Comparison of ENCODE assay signal across 15 mouse cellular contexts in genomic region chr9:122352911-122353310, GRCm38 (mm10). TPM values are rescaled to one million over a fixed set of nuclear protein-coding genes. Genes with fewer than 3 reads are reported as not detected.
A peak's percentile ranks its signal among the peaks of the same experiment; 100 is the strongest.
DNase-seq lines count a peak whose midpoint lies in the region; ATAC-seq and TF ChIP-seq lines count a peak whose summit lies in the region.
"Had no signal": no experiment of that assay in that cellular context is flagged by ENCODE, and none has a peak within 500 bp of the region (broad histone marks: within the 10 kb centered on the region; RNA-seq: fewer than 3 reads in every experiment).

No protein-coding gene starts in this region.

- H3K9me3 ChIP-seq in heart, embryonic 11.5 days (replicated peaks; ENCODE audit: control insufficient read depth, low read length), result no peaks in the 10 kb centered on the region
- no peaks in the 10 kb centered on the region for H3K9me3 ChIP-seq in lung, postnatal 0 days (ENCODE audit: low read length)
- H3K9me3 ChIP-seq in stomach, embryonic 15.5 days, result no peaks in the 10 kb centered on the region
- no peaks in the 10 kb centered on the region for H3K9me3 ChIP-seq in kidney, embryonic 15.5 days (replicated peaks)

- ATAC-seq in heart, embryonic 11.5 days (replicated peaks; ENCODE audit: insufficient number of reproducible peaks, low FRiP score, low TSS enrichment), result no peak
- ATAC-seq in lung, postnatal 0 days, result no peak
- no peak for ATAC-seq in stomach, embryonic 15.5 days (ENCODE audit: insufficient read depth, low FRiP score, low read depth)
- no peak for ATAC-seq in kidney, embryonic 15.5 days (replicated peaks; ENCODE audit: low FRiP score)

- no peaks in the 10 kb centered on the region for H3K4me1 ChIP-seq in heart, embryonic 11.5 days (ENCODE audit: control insufficient read depth, insufficient read depth, low read length)
- peaks cover 3% of the 10 kb centered on the region; the same call in 1 of the 2 replicates for H3K4me1 ChIP-seq in lung, postnatal 0 days (ENCODE audit: insufficient read depth, low read depth, low read length)
- H3K4me1 ChIP-seq in stomach, embryonic 15.5 days, result peaks cover 6% of the 10 kb centered on the region; the same call in 1 of the 2 replicates
- H3K4me1 ChIP-seq in kidney, embryonic 15.5 days, result 0 out of 2 replicates have a peak, but pooled peaks cover 3% of the 10 kb centered on the region

- no peak overlapping the region for H3K27ac ChIP-seq in heart, embryonic 11.5 days (ENCODE audit: low read depth, low read length)
- H3K27ac ChIP-seq in lung, postnatal 0 days (ENCODE audit: low read length), result no peak overlapping the region
- H3K27ac ChIP-seq in stomach, embryonic 15.5 days, result no peak overlapping the region
- H3K27ac ChIP-seq in kidney, embryonic 15.5 days, result no peak overlapping the region

- intact Hi-C loops in heart, postnatal 36 days (cut with DNase I), result loop anchor here (2.0 kb wide), 1 partner anchor 106 kb away; no protein-coding TSS in a partner anchor

- H3K4me3 ChIP-seq in heart, embryonic 11.5 days (ENCODE audit: low read depth, low read length), result no peak overlapping the region
- peak overlapping the region; percentile 79; the same call in 1 of the 2 replicates for H3K4me3 ChIP-seq in lung, postnatal 0 days (ENCODE audit: low read depth, low read length)
- peak overlapping the region; percentile 3; the same call in 1 of the 2 replicates for H3K4me3 ChIP-seq in stomach, embryonic 15.5 days (replicated peaks)
- no peak overlapping the region for H3K4me3 ChIP-seq in kidney, embryonic 15.5 days (replicated peaks)

- no peaks in the 10 kb centered on the region for H3K27me3 ChIP-seq in heart, embryonic 11.5 days (ENCODE audit: control insufficient read depth, insufficient read depth, low read length)
- no peaks in the 10 kb centered on the region for H3K27me3 ChIP-seq in lung, postnatal 0 days (replicated peaks; ENCODE audit: insufficient read depth, low read length)
- no peaks in the 10 kb centered on the region for H3K27me3 ChIP-seq in stomach, embryonic 15.5 days (replicated peaks)
- no peaks in the 10 kb centered on the region for H3K27me3 ChIP-seq in kidney, embryonic 15.5 days
- H3K27me3 ChIP-seq: Patski had no signal

- H3K9ac ChIP-seq in heart, embryonic 11.5 days (ENCODE audit: low read depth, low read length), result no peak overlapping the region
- H3K9ac ChIP-seq in lung, postnatal 0 days (replicated peaks; ENCODE audit: low read depth), result no peak overlapping the region; the same call in 1 of the 2 replicates
- H3K9ac ChIP-seq in stomach, embryonic 15.5 days, result no peak overlapping the region
- H3K9ac ChIP-seq in kidney, embryonic 15.5 days, result no peak overlapping the region

- no peak for DNase-seq in heart, postnatal 36 days
- DNase-seq in lung, postnatal 0 days (ENCODE audit: low spot score), result peak; percentile 17
- DNase-seq in lung, postnatal 4 days, result no peak
- peak; percentile 15 for DNase-seq in induced T-regulatory cell, adult 2 months (ENCODE audit: low read depth)
- no peak for DNase-seq in frontal cortex, postnatal 36 days (ENCODE audit: low spot score in 2 of 2)
- DNase-seq: adrenal gland, postnatal 36 days; cerebellum, adult 9-10 months; kidney, postnatal 10 days; layer of hippocampus, postnatal 36 days; retina, postnatal 1 day; thymus, postnatal 36 days had no signal

- whole genome bisulfite sequencing in heart, embryonic 11.5 days (ENCODE audit: insufficient replicate concordance), result 68% methylated on average over 4 of the region's 4 CpGs
- WGBS in lung, postnatal 0 days, result 67% methylated on average over 4 of the region's 4 CpGs
- 83% methylated on average over 4 of the region's 4 CpGs for WGBS in stomach, embryonic 15.5 days
- 80% methylated on average over 4 of the region's 4 CpGs for WGBS in kidney, embryonic 15.5 days

- no peak for TF ChIP-seq EP300 in lung, postnatal 0 days (IDR thresholded peaks at IDR 0.05)

- no peaks in the 10 kb centered on the region for H3K36me3 ChIP-seq in heart, embryonic 11.5 days (ENCODE audit: control insufficient read depth, insufficient read depth, low read length)
- no peaks in the 10 kb centered on the region for H3K36me3 ChIP-seq in lung, postnatal 0 days (ENCODE audit: insufficient read depth, low read length)
- no peaks in the 10 kb centered on the region for H3K36me3 ChIP-seq in stomach, embryonic 15.5 days
- H3K36me3 ChIP-seq in kidney, embryonic 15.5 days, result no peaks in the 10 kb centered on the region

- H3K4me2 ChIP-seq in heart, embryonic 11.5 days, result peak overlapping the region; percentile 24; the same call in 1 of the 2 replicates
- peak overlapping the region; percentile 71 for H3K4me2 ChIP-seq in lung, postnatal 0 days (replicated peaks; ENCODE audit: low read depth, low read length)
- H3K4me2 ChIP-seq in stomach, embryonic 15.5 days, result no peak overlapping the region; the same call in 1 of the 2 replicates
- H3K4me2 ChIP-seq in kidney, embryonic 15.5 days, result no peak overlapping the region

- TF ChIP-seq CTCF in lung, postnatal 0 days (IDR thresholded peaks at IDR 0.05), result no peak

RNA-seq across cellular contexts. Expression of gene Abhd5, which starts 1.5 kb away (rescaled TPM):
- 15.9 and 23.4 TPM in 2 replicates for polyA plus RNA-seq in heart, embryonic 11.5 days (2014; fragmentation: Nextera tagmentation; extraction: Ambion mirVana)
- 10 to 100 TPM; 57.9 to 67.5 TPM for total RNA-seq in heart, postnatal 36 days (2021)
- polyA plus RNA-seq in lung, postnatal 0 days (2015; fragmentation: Nextera tagmentation; extraction: Ambion mirVana), result 56.9 and 57.5 TPM in 2 replicates
- 20.6 and 25.2 TPM in 2 replicates for polyA plus RNA-seq in stomach, embryonic 15.5 days (2015; fragmentation: Nextera tagmentation; extraction: Ambion mirVana)
- polyA plus RNA-seq in kidney, embryonic 15.5 days (2015; fragmentation: Nextera tagmentation; extraction: Ambion mirVana), result 20.9 and 27.4 TPM in 2 replicates

RNA-seq across cellular contexts. Expression of gene Ano10, which starts 58.7 kb away (rescaled TPM):
- 34.0 and 40.8 TPM in 2 replicates for polyA plus RNA-seq in heart, embryonic 11.5 days (2014; fragmentation: Nextera tagmentation; extraction: Ambion mirVana)
- 100 to 1,000 TPM in 1 of 2 experiments, 10 to 100 TPM in 1; 85.6 to 154 TPM for total RNA-seq in heart, postnatal 36 days (2021)
- 37.4 and 41.6 TPM in 2 replicates for polyA plus RNA-seq in lung, postnatal 0 days (2015; fragmentation: Nextera tagmentation; extraction: Ambion mirVana)
- 33.4 and 36.1 TPM in 2 replicates for polyA plus RNA-seq in stomach, embryonic 15.5 days (2015; fragmentation: Nextera tagmentation; extraction: Ambion mirVana)
- polyA plus RNA-seq in kidney, embryonic 15.5 days (2015; fragmentation: Nextera tagmentation; extraction: Ambion mirVana), result 32.0 and 36.2 TPM in 2 replicates

Comparison
In these comparisons a context has a peak if more than half of its experiments do, and no peak if none do; other contexts are left out.
1. DNase-seq: peak in lung, postnatal 0 days (single experiment) and induced T-regulatory cell, adult 2 months (single experiment); none in heart, postnatal 36 days (0 of 2), lung, postnatal 4 days (0 of 2) and frontal cortex, postnatal 36 days (0 of 2).
2. H3K4me2 ChIP-seq: peak in heart, embryonic 11.5 days (single experiment) and lung, postnatal 0 days (single experiment); none in stomach, embryonic 15.5 days (single experiment) and kidney, embryonic 15.5 days (single experiment).
3. H3K4me3 ChIP-seq: peak in lung, postnatal 0 days (single experiment) and stomach, embryonic 15.5 days (single experiment); none in heart, embryonic 11.5 days (single experiment) and kidney, embryonic 15.5 days (single experiment).